Comparison of ENCODE assay signal across 8 mouse cellular contexts in genomic region chrX:13280409-13281328, GRCm38 (mm10). TPM values are rescaled to one million over a fixed set of nuclear protein-coding genes. Genes with fewer than 3 reads are reported as not detected.
A peak's percentile ranks its signal among the peaks of the same experiment; 100 is the strongest.
DNase-seq lines count a peak whose midpoint lies in the region; ATAC-seq and TF ChIP-seq lines count a peak whose summit lies in the region.

Gene Ddx3x (plus strand): TSS chrX:13280970.

- peak; percentile 87 for DNase-seq in gastrocnemius, postnatal 10 days
- peak; percentile 91 for DNase-seq in induced T-regulatory cell, adult 2 months (ENCODE audit: low read depth)
- peak; percentile 71 to 95 for DNase-seq in left cerebral cortex, adult 9 months (ENCODE audit: low spot score in 2 of 2)
- DNase-seq in right cerebral cortex, postnatal 14 days, result peak; percentile 96
- DNase-seq in urinary bladder, postnatal 36 days (ENCODE audit: low spot score in 2 of 2), result peak; percentile 78 to 94

- no peak for TF ChIP-seq CTCF in cortical plate, adult 2 months (IDR thresholded peaks at IDR 0.05; ENCODE audit: extremely low read depth, insufficient read depth, low read length)

- H3K27ac ChIP-seq in cortical plate, adult 2 months (ENCODE audit: insufficient read depth, low read length), result peak within 1 kb of the TSS; percentile 99

- H3K4me1 ChIP-seq in cortical plate, adult 2 months (ENCODE audit: control insufficient read depth, insufficient read depth, low read length), result no peaks in the 10 kb centered on the region

- peak; percentile 80 for ATAC-seq in activated CD4-positive, CD25-positive, alpha-beta regulatory T cell, adult 4 months
- peak; percentile 78 for ATAC-seq in megakaryocyte progenitor cell, adult 5-6 weeks (replicated peaks; ENCODE audit: poor library complexity)

- H3K4me3 ChIP-seq in cortical plate, adult 2 months (ENCODE audit: insufficient read depth, low read length), result peak within 1 kb of the TSS; percentile 72

- TF ChIP-seq POLR2A in cortical plate, adult 2 months (IDR thresholded peaks at IDR 0.05; ENCODE audit: extremely low read depth, insufficient read depth, low read length), result peak; percentile 99

RNA-seq across cellular contexts. Expression of gene Ddx3x, which starts in this region (rescaled TPM):
- 10 to 100 TPM; 33.9 to 42.2 TPM for polyA plus RNA-seq in activated CD4-positive, CD25-positive, alpha-beta regulatory T cell, adult 4 months (2017; shearing (Covaris generic))
- 74.9 and 79.5 TPM in 2 replicates for polyA plus RNA-seq in cortical plate, adult 2 months (2012; rRNA removed)
- total RNA-seq in gastrocnemius, postnatal 10 days (2021), result 100 to 1,000 TPM; 102 to 147 TPM
- 245 TPM in 2 replicates for total RNA-seq in megakaryocyte progenitor cell, adult 5-6 weeks (2015)
- total RNA-seq in megakaryocyte progenitor cell, adult 5-6 weeks (2017), result 383 and 513 TPM in 2 replicates

Comparison
In these comparisons a context has a peak if more than half of its experiments do, and no peak if none do; other contexts are left out.
1. Peak in every context shown above with its lines: DNase-seq, ATAC-seq, H3K4me3 ChIP-seq and H3K27ac ChIP-seq.